Mouse (Mus musculus): ENCODE measurements around the gene Trpv4.

The Trpv4 gene

DNA sequence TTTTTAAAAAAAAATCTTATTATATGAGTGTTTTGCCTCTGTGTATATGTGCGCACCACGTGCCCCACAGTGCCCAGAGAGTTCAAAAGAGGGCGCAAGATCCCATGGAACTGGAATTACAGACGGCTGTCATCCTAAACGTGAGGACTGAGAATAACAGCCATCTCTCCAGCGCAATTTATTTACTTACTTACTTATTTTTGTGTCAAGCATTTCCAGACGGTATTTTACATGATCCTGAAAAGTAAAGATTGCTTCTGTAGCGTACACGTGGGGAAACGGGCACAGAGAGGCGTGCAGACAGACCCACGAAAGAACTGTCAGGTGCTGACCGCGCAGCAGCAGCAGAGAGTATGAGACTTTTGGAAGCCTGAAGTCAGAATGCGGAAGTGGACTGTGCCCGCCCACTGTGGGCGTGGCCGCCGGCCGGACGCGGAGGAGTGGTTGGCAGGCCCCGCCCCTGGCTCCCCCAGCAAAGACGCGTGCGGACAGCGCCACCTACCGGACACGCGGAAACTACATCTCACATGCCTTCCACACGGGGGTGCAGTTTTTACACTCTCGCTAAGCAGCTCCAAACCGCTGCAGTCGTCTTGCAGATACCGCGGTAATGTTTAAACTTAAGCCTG is 9.1 kb upstream of the Trpv4 start:
- peak; percentile 95 for DNase-seq (ENCODE audit: low read depth)

DNA sequence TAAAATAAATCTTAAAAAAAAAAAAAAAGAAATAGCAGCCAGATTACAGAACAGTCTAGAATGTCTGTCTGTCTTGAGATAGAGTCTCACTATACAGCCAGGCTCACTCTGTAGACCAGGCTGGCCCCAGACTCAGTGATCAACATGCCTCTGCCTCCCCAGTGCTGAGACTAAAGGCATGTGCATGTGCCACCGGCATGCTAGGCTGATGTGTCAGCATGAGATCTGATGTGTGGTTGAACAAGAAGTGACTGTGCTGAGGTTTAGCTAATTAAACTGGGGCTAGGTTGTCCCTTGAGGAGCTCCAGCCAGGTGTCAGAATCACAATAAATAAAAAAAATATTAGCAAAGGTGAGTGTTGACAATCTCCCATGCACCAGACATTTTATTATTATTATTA is 8.4 kb upstream of the Trpv4 start:
- no peak for DNase-seq (ENCODE audit: low read depth)

DNA sequence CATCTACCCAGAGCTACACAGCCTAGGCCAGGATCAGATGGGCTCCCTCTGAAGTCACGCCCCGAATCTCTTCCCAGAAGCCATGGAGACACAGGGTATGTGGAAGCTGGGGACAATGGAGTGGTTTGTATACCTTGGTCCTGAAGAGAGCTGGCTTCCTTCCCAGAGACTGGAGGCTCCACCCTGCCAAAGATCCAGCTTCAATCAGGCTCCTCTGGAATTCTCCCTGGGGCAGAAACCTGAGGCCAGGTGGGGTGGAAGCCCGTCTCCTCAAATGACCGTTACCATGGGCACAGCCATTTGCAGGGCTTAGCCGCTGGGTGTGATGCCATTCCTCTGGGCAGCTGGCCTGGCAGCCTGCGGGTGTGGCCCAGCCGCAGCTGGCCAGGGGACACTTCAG is 6.5 kb upstream of the Trpv4 start:
- DNase-seq (ENCODE audit: low read depth) = no peak

DNA sequence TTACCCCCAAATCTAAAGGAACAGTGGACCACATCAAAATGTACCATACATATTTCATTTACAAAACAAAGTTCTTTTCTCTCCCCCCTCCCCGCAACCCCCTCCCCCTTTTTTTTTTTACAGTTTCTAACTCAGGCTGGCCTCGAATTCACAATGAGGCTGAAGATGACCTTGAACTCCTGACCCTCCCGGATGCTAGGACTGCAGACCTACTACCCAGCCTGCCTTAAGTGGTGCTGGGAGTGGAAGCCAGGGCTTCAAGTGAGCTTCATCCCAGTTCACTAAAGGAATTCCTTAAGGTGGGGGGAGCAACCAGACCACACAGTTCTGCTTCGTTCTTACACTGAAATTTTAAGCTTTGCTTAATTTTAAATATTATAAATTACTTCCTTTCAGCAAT is 5.9 kb upstream of the Trpv4 start:
- no peak for DNase-seq (ENCODE audit: low read depth)

DNA sequence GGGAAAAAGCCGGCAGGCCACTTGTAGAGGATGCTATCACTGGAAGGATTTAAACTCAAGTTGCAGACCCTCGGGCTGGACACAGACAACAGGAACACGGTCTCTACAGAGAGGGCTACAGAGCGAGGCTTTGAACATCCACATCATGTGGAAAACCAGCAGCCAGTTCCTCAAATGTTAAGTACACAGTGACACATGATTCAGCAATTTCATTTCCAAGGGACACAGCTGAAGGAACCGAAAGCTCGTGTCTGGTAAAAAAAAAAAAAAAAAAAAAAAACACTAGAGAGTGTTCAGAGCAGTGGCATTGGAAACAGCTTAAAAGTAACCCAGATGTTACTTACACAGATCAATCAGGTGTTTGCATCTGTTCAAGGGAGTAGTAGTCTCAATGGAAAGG is 2.8 kb upstream of the Trpv4 start:
- DNase-seq (ENCODE audit: low read depth) = no peak

DNA sequence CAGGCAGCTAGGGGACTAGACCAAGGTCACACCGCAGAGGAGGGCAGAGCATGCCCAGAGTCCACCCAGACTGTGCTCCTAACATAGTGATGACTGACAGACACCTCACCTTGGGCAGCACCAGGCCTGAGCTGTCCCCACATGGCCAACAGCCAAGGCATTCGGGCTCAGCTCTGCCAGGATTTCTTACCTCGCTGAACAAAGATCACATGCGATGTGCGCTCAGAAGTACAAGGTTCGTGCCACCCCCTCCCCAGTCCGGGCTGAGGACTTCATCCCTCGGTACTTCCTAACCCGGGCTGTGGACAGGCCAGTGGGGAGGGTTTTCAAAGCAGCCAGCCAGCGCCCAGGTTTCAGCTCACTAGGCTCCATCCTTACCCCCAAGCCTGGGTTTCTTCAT is 795 bp downstream of the Trpv4 start:
- no peak for DNase-seq (ENCODE audit: low read depth)

DNA sequence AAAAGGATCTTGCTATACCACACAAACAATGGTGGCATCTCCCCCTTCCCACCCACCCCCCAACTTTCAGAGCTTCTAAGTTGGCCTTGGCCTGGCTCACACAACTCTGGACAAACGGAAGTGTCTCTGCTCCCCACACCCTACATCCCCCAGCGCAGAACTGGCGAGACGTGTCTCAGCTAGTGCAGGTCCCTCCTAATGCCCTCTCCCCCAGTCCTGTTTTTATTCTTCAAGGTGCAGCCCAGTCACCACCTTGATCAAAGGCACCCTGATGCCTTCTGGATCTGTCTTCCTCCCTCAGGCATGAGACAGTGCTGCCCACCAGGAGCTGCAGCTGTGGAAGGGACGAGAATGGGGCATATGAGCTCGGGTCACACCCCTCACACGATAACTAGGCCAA is 1.9 kb downstream of the Trpv4 start:
- DNase-seq (ENCODE audit: low read depth) = no peak

DNA sequence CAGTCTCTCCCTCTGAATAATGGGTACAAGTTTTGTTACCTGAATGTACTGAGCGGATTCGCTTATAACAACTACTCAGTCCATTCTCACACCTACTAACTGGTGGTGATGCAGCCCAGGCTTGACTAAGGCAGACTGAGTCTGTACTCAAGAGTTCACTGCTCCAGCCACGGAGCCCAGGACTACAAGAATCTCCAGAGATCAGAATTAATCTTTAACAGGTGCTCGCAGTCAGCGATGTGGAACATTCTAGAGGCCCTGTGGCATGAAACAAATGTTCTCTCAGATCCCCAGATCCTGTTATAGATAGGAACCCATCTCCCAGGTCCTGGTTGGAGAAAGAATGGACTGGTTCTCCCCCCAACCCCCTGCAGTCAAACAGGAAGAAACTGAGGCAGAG is 2.5 kb downstream of the Trpv4 start:
- DNase-seq (ENCODE audit: low read depth) = no peak

DNA sequence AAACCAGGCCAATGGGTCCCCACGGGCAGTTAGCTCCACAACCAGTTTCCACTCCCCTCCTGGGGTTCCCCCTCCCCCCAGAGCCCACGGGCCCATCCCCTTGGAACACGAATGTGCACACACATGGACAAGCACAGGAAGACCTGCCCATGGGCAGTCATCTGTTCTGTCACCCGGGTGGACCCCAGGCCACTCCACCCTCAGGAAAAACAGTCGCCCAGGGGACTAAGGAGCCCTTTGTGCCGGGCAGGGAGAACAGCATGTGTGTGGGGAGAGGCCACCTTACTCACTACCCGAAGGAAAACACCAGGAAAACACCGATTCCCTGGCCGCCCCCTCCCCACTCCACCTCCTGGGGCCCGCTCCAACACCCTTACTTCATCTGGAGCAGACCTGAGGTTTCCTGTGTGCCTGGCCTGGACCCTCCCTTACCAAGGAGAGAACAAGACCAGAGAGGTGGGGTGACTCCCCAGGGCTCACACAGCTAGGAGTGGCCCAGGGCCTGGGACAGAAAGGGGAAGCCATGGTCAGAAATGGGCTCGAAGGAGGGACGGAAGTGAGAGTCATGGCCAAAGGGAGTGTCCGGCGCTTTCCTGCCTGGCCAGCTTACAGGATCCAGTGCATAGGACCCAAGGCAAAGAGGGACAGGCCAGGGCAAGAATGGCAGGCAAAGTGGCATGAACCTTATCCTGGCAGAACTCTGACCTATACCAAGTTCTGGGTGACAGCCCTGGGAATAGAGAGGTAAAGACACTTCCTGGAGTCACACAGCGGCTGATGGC is 4.4 kb downstream of the Trpv4 start:
- DNase-seq (ENCODE audit: low read depth) = no peak

DNA sequence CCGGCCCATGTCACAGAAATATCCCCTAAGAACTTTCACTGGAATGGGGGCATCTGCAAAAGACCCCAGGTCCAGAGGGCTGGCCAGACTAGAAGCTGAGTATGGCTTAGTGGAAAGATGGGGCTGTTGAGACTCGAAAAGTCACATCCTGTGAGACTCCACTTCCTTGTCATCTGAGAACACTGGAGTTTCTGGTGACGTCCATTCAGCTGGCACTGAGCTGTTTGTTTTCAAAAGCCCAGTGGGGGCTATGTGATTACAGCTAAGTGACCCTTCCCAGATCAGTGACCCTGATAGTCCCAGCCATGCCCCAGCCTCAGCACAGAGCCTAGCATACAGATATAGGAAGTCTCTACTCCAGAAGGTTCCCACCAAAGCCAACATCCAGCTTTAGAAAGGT is 6.8 kb downstream of the Trpv4 start:
- no peak for DNase-seq (ENCODE audit: low read depth)

DNA sequence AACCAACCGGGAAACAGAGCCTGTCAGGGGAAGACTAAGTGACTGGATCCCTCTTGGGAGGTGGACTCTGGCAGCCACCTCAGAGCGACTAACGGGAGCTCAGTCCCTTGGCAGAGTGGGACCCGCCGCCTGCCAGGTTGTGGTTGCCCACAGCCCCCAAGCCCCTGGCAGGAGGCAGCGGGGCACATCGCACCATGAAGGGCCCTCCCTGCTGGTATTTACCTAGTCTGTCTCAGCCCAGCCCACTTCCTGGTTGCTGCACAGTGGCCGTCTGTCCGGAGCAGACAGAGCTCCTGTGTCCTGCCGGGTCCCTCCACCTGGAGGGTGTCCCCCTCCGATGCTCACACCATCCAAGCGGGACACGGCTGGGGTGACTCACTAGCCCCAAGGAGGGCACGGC is 7.2 kb downstream of the Trpv4 start:
- DNase-seq (ENCODE audit: low read depth) = no peak

DNA sequence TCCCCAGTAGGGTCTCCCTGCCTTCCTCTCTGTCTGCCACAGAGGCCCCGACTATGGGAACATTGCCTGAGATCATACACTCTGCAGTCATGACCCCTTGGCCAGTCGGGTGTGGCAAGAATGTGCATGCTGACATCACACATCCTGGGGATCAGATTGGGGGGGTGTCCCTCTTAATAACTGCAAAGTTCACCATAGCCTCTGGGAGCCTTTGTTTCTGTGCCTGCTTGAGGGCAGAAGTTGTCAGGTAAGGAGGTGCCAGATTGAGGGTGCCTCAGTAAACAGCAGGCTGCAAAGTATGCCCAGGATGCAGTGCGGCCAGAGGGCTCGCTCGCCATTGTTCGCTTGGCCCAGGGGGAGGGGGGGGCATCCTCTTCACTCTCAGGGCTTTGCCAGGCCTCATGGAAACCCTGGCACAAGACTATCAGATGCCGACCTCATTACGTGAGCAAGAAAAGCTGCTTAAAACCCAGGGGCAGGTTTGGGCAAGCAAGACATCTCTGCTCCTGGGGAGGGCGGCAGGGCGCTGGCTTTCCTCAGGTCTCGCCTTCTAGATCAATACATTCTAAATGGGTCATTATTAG is 9.4 kb downstream of the Trpv4 start:
- DNase-seq (ENCODE audit: low read depth) = no peak

DNA sequence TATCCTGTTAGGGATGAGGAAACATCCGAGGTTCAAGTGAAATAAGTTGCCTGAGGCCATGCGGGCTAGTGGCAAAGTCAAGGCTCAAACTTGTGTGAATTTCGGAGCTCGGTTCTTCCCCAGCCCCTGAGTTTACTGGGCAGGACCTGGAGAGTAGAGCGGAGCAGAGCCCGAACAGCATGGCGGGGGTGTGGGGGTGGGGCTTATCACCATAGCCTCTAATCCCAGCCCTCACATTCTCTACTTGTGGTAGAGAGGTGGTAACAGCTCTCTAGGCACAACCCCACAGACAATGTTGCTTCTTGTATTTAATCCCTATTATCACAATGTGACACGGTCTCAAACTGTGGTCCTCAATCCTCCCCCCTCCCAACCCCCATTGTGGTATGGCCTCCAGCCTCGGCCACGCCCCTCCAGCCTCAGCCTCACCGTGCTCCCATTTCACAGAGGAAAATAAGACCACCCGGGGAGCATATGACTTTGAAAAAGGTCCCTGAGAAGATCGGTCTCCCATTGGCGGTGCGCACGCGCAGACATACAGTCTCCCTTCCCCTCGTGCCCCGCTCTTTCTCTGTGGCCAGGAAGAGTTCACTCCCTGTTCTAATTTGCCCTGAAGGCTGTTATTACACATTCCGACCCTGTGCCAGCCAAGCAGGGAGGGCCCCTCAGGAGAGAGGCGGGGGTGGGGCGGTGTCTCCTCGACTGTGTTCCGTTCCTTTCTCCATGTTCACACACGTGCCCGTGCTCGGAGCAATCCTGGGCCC is 10.8 kb downstream of the Trpv4 start:
- peak; percentile 39 for DNase-seq (ENCODE audit: low read depth)

DNA sequence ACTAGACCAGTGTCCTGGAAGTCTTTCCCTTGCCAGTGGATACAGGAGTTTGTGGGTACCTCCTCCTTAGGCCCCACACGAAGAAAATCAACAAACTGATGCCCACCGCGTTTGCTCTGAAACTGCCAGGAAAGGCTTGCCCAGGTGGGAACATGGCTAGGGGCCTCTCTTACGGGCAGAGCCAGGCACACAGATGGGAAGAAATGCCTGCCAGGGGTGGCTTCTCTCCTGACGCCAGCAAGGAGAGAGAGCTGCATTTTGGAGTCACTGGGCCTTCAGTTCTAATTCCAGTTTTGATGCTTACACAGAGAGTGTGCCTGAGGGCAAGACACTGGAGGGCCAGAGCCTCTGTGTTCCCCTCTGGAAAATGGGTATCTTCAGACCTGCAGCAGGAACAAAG is 12.3 kb downstream of the Trpv4 start:
- no peak for DNase-seq (ENCODE audit: low read depth)

DNA sequence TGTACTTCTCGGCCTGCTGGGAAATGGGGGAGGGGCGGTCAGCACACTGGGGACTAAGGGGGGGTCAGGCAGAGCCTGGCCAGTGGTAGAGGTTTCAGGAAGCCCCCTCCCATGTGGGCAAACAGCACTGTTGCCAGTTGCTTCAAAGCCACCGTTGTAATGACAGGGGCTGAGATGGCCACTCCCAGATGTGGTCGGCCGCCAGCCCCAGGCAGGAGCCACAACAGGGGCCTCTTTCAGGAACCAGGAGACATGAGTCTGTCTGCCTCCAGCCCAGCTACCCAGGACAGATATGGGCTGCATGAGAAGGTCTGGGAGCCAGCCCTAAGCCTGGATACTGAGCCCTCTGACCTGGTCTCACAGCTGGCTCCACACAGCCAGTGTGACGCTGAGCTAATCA is 13.3 kb downstream of the Trpv4 start:
- DNase-seq (ENCODE audit: low read depth) = no peak

DNA sequence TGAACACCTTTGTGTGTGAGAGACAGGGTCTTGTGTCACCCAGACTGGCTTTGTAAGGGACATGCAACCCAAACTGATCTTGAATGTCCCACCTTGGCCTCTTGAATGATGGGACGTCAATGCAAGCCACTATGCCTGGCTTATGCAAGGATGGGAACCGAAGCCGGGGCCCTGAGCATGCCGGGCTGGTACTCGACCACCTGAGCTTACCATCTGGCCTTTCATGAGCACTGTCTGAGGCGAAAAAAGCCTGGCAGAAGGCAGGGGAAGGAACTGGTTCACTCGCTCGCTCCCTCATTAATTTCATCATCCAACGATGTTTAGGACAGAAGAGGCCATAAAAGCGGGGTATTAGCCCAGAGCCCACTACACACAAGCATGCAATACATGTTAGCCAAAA is 17.4 kb downstream of the Trpv4 start:
- no peak for DNase-seq (ENCODE audit: low read depth)

DNA sequence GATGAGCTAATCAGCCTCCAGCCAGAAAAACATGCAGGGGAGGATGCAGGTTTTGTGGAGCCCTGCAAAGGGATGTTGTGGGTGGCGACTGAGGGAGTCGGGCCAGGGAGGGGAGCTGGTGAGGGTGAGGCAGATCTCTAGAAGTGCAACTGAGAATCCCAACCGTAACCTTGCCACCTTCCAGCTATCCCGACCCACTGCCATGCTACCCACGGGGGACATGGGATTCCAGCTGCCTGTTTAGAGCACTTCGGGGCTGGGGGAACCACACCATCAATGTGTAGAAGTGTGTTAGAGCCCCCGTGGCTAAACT is 18.6 kb downstream of the Trpv4 start:
- no peak for DNase-seq (ENCODE audit: low read depth)

DNA sequence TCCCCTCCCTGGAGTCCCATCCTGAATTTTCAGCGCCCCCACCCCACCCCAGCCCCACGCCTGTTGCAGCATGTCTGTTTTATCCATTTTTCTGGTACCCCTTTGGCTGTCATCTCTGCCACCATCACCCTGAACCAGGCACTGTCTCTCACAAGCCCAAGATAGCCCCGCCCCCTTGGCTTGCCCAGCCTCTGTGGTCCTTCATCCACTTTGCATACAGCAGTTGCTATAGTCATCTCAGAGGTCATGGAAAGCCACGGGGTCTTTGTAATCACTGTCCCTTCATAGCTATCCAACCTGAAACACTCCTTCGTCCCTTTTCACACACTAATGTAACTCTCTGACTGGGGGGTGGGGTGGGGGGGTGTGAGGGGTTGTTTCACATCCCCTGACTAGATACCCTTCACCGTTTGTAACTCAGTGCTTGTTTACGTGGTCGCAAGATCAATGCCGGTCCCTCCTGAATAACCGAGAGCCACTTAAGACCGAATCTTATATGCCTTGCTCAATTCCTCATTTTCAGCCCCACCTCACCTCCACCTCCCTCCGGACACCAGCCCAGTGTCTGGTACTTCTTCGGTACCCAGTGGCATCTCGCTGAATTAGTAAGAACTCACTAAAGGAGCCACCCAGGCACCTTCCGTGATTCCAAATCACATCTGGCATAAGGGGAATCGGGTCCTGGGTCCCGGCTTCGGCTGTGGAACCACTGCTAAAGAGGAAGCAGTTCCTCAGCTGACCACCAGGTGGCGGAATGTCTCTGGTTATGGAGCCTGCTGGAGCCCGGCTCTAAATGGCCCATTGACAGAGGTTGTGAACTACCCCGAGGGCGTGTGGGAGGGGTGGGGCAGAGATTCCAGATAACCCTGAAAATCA is 19.2 kb downstream of the Trpv4 start:
- DNase-seq (ENCODE audit: low read depth) = peak; percentile 78

DNA sequence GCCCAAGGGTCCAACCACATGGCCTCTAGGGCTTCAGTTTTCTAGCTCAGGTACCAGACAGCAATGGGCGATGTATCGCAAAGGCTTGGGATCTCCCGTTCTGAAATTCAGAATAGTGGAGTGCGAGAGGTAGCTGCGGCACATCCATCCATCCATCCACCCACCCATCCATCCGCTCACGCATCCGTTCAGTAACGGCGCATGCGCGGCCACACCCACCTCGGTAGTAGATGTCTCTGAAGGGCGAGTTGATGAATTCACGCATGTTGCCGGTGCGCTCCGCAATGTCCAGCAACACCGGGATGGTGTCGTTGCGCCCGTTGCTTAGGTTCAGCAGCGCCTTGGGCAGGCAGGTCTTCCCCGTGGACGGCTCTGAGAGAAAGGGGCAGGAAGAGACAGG is 22.1 kb downstream of the Trpv4 start:
- no peak for DNase-seq (ENCODE audit: low read depth)

DNA sequence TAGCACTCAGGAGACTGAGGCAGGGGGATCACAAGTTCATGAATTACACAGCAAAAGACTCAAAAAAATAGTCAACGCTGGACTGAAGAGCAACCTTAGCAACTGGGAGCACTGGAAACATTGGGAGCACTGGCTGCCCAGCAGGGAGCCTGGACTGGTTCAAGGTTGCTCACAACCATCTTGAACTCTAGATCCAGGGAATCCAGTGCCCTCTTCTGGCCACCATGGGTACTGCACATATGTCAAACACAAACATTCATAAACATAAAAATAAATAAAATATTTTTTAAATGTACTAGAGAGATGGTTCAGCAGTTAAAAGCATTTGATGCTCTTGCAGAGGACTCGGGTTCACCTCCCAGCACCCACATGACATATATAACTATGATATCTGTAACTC is 26.9 kb downstream of the Trpv4 start:
- no peak for DNase-seq (ENCODE audit: low read depth)

DNA sequence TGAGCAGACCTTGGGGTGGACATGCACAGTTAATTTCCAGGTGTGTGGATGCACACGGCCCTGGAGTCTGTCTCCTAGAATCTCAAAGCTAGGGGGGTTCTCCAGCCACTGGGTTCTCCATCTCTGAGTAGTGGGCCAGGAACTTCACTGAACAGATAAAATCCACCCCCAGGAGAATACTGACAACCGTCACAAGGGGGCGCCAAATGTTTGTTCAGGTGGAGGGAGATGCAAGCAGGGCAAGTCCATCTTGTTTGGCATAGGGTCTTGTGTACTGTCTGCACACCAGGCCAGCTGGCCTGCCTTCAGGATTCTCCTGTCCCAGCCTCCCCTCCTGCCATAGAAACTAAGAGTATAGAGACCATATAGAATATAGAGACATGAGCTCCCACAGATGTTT is 32.6 kb downstream of the Trpv4 start:
- DNase-seq (ENCODE audit: low read depth) = peak; percentile 70

DNA sequence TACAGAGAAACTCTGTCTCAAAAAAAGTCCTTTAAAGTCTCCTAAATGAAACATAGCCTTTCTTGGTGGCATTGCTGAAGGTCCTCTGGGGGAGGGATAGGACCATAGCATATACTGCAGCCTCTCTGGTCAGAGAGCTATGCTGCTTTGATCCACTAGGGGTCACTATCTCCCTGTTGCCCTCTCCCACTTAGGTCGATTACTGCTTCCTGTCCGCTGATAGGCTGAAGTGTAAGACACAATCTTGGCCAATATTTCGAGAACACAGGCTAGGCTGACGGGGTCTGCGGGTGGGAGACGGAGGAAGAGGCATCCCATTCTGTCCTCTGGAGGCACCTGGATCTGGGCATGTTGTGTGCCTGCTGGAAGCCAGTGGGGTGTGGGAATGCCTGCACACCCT is 37.9 kb downstream of the Trpv4 start:
- peak; percentile 50 for DNase-seq (ENCODE audit: low read depth)

Data from c-Kit-positive CD71-negative TER-119-negative erythroid progenitor cells, embryonic 14.5 days (primary cell).